In the genomic region with DNA sequence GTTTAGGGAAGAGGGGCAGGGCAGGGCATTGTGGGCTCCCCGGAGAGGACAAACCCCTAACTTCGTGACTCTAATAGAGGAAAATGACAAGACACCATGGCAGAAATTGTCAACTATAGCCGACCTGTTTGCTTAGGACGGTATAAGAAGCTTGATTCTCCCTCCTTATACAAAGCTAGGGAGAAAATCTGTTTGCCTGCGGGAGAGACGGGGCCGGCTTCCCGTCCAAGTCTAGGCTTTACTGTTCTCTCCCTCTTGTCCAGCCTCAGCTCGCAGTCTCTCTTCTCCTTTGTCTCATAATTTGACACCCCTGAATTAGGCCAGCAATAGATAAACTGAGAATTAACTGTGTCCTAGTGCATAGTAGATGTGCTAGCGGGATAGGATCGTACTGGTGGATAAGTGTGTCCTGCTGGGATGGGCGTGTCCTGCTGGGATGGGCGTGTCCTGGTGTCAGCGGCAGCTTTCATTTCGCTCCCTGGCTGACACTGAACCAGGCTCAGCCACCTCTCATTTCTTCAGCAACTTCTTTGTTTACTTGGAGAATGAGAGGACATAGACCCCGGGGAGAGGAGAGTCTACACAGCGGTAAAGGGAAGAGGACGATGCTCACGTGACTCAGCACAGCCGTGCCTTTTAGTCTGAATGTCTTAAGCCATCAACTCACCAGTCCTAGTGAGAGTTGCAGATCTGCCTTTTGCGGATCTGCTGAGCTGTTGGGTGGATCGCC, we compare ENCODE assay signal across 8 mouse cellular contexts.
DNase-seq lines count a peak whose midpoint lies in the region; ATAC-seq lines count a peak whose summit lies in the region.

No protein-coding gene starts in this region.

- H3K27ac ChIP-seq in hindbrain, embryonic 14.5 days: no peak overlapping the region

- H3K36me3 ChIP-seq in hindbrain, embryonic 14.5 days (replicated peaks; ENCODE audit: control insufficient read depth, insufficient read depth): no peaks in the 10 kb centered on the region
- H3K36me3 ChIP-seq in megakaryocyte, embryonic 14.5 days (replicated peaks; ENCODE audit: low read length): no peaks in the 10 kb centered on the region

- H3K4me2 ChIP-seq in hindbrain, embryonic 14.5 days (replicated peaks): peak overlapping the region; percentile 63

- DNase-seq in cerebellum, adult 11 months: no peak
- peak; percentile 65 to 74 for DNase-seq in cerebellum, postnatal 10 days
- DNase-seq in gastrocnemius, adult 18-20 months (ENCODE audit: low spot score): peak; percentile 56
- DNase-seq in hindbrain, embryonic 14.5 days (ENCODE audit: low spot score): peak; percentile 60
- DNase-seq in left cerebral cortex, postnatal 25 days (ENCODE audit: low spot score in 2 of 2): peak; percentile 13 to 18
- peak; percentile 21 for DNase-seq in retina, postnatal 7 days (ENCODE audit: low read depth, low spot score)

- 6% methylated on average over 22 of the region's 22 CpGs for WGBS in hindbrain, embryonic 14.5 days

- peak overlapping the region; percentile 41 for H3K4me3 ChIP-seq in hindbrain, embryonic 14.5 days (replicated peaks; ENCODE audit: low read length)
- peak overlapping the region; percentile 93 for H3K4me3 ChIP-seq in megakaryocyte, embryonic 14.5 days (replicated peaks)

- H3K9ac ChIP-seq in hindbrain, embryonic 14.5 days: peak overlapping the region; percentile 55

- 0 out of 2 replicates have a peak, but pooled peaks cover 7% of the 10 kb centered on the region for H3K4me1 ChIP-seq in hindbrain, embryonic 14.5 days (replicated peaks; ENCODE audit: control insufficient read depth, insufficient read depth, low read length)
- H3K4me1 ChIP-seq in megakaryocyte, embryonic 14.5 days: peaks cover 16% of the 10 kb centered on the region

- ATAC-seq in cerebellum, adult (ENCODE audit: insufficient number of reproducible peaks, low FRiP score, low TSS enrichment): peak; percentile 47
- peak; percentile 77 for ATAC-seq in hindbrain, embryonic 14.5 days (ENCODE audit: low FRiP score)

- intact Hi-C loops in left cerebral cortex, postnatal 25 days (cut with DNase I): no loop called here

- no peaks in the 10 kb centered on the region for H3K27me3 ChIP-seq in hindbrain, embryonic 14.5 days (ENCODE audit: control insufficient read depth, insufficient read depth, low read length)
- peaks cover 57% of the 10 kb centered on the region for H3K27me3 ChIP-seq in megakaryocyte, embryonic 14.5 days (replicated peaks)

- no peaks in the 10 kb centered on the region for H3K9me3 ChIP-seq in hindbrain, embryonic 14.5 days (ENCODE audit: control insufficient read depth, low read length)
- H3K9me3 ChIP-seq in megakaryocyte, embryonic 14.5 days: peaks cover 9% of the 10 kb centered on the region
